Mouse (Mus musculus): ENCODE data around the gene Fancl.
"Not testable (repeated sequence)": the region's sequence is repeated elsewhere in the genome, so short reads cannot be mapped to it uniquely, and the experiment has no call there.

Fancl gene

DNA sequence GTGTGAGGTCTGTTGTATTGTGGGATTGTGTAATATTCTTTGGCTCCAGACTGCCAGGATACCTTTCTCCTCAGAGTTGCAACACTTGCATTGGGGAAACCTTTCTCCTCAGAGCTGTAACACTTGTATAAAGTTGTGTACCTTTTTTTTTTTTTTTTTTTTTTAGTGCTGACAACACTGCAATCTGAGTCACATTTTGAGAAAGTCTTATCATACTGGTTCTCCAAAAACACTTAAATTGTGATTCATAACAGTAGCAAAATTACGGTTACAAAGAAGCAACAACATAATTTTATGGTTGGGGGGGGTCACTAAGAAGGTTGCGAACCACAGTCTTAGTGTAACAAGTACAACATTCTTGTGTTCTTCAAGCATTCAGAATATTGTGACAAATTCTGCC lies at the start of gene Fancl:
TSS of gene Fancl (plus strand) at position 165 of the 400 bp plus-strand sequence.
- no peak for DNase-seq

DNA sequence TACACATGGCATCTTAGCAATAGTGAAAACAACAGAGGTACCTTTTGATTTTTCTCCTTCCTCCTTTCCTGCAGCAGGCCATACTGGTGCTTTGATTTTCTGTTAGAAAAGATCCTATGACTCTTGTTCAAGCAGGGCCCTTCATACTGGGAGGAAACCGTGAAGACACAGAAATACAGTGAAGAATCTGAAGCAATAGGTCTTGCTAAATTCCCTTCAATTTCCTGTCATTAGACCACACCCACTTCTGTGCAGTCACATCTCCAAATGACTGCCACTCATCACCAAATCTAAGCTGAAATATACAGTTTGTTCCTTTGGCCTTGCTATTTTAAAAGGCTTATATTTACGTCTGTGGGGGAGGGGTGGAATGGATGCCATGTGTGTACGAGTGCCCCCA lies 49.1 kb upstream of the Fancl start:
- no peak for DNase-seq

DNA sequence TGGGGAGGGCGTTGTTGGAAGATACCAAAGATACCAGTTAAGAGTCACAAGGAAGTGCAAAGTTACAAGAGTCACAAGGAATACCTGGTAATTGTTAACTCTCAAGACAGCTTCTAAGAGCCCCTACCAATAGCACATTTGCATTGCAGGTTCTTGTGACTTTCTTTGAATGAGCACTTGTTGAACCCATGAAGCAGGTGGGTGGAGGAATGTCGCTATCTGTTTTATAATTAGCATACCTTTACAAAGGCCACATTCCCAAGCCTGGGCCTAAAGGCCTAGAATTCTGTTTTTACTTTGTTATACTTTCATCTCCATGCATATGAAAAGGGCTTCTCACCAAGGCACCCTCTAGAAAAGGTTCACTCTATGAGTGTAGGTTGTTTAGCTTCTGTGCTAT lies 15.8 kb upstream of the Fancl start:
- DNase-seq = not testable (repeated sequence)

DNA sequence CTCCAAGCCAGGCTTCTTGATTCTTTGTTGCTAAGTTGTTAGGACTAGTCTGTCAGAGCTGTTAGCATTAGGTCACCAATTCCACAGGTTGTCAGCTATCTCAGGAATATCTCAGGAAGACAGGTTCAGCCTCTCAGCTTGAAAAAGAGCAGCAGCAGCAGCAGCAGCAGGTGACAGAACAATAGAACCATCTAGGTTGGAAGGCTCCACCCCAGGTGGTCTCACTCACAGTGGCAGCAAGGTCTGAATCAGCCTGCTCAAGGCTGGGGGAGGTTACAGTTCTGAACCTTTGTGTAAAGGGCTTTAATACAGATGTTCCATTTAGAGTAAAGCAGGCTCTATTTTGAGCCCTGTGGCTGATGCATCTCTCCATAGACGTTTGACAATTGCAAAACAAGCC lies 14.0 kb upstream of the Fancl start:
- not testable (repeated sequence) for DNase-seq

DNA sequence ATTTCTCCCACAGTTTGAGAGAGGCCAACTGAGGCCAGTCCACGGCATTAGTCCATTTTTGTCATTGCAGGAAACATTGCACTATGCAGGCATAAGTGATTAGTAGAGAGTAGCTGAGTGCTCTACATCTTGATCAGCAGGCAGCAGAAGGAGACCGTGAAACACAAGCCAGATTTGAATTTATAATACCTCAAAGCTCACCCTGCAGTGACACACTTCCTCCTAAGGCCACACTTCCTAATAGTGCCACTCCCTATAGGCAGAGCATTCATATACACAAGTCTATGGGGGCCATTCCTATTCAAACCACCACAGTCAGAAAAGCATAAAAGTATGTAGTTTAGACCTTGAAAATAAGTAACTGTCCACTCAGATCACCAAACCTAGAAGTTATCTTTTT lies 11.8 kb upstream of the Fancl start:
- no peak for DNase-seq

DNA sequence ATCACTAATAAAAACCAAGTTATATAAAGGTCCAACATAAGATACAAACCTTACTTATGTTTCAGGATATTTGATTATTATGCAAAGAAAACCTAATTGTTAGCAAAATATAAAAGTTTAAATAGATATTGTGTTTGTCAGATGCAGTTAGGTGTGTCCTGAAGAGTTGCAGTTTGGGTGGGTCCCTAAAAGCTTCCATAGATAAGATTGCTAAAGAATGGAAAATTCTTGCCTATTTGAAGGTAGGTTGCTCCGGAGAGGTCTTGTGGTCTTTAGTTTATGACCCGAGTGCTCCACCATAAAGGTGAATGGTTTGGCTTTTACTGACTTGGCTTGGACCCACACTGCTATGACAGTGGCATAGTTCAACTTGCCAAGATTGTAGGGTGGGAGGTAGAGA lies 7.9 kb upstream of the Fancl start:
- no peak for DNase-seq

DNA sequence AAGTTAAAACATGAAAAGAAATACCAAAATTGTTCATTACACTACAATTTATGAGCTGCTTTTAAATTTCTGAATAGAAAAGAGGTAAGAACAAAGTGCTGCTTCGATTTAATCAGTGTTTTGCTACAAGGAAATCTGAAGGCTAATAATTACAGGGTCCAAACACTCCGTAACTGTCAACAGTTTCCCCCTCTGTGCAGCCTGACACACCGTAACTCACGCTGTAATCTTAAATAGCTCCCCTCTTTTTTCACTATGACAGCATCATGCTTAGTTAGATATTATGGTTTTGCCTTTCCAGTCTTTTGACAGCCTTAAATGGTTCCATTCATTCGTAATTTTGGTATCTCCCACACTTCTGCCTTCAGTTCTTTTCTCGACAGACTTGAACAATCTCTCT lies 4.4 kb upstream of the Fancl start:
- no peak for DNase-seq

DNA sequence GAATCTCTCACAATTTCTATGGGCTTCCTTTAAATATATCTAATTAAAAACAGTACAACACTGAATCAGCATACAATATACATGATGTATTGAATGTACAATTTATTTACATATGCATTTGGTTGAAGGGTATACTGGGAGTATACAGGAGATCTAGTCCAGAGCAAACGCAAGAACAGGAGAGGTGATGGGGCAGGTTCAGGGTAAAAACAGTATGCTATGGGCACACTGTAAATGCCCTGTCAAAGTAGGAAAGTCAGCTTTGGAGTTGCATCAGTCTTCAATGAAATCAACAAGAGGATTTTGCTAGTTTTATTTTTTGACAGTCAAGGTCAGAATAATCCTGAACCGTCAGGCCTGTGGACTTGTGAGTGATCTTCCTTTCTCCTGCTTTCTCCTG lies 743 bp downstream of the Fancl start:
- no peak for DNase-seq

DNA sequence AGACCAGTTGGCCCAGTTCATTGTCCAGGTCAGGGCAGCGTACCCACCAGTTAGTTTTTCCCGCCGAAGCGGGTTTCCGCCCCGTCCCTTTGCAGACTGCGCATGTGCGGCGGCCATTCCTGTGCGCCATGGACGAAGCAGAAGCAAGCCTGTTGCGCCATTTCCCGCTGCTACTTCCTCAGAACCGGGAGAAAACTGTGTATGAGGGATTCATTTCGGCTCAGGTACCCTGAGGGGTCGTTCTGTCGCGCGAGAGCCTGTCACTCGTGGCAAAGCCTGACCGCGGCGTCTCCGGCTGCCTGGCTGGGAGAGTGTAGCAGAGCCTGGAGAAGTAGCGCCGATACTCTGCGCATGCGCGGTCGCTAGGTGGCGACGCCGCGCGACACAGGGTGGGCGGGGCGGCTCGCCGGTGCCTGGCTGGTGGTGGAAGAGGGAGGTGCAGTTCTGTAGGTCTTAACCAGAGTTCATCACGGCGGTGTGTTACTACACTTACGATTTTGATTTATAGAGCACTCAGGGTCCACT lies 1.2 kb downstream of the Fancl start:
- DNase-seq = peak; percentile 93

DNA sequence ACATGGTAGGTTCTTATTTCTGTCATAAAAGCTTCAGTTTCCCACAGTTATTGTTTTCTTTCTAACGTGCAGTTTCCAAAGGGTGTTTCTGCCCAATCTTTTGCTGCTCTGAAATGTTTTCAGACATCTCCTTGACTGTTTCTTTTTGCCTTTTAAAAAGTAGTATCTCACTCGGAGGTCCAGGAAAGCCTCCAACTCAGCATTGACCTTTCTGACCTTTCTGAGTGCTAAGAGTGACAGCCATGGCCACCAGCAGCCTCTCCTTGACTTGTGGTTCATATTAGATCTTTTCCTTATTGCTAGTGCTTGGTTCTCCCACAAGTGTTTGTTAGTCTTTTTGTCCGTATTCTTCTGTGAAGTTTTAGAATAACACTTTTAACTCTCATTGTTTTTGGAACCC lies 9.6 kb downstream of the Fancl start:
- no peak for DNase-seq

DNA sequence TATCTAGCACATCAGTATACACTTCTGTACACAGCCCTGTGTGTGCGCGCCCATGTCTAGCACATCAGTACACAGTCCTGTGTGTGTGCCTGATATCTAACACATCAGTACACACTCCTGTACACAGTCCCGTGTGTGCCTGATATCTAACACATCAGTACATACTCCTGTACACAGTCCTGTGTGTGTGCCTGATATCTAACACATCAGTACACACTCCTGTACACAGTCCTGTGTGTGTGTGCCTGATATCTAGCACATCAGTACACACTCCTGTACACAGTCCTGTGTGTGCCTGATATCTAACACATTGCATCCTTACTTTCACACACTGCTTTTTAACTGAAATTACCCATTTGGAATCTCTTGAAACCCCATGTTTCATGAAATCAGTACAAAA lies 27.0 kb downstream of the Fancl start:
- no peak for DNase-seq

DNA sequence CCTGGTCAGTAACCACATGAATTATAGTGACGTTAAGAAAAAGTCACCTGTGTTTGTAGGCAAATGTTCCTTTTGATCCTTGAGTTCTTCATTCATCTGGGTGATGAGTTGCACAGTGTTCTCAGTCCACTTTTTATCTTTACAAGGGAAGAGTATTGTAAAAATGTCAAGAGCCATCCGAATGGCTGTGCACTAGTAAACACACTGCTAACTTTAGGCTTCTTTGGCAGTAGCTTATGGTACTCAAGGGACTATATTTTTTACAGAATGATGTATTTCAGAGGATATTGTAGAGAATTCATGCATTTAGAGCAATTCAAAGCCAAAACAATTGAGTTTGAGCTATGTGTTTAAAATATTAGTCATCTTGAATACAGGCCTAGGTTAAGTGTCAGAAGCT lies 35.5 kb downstream of the Fancl start:
- DNase-seq = no peak

DNA sequence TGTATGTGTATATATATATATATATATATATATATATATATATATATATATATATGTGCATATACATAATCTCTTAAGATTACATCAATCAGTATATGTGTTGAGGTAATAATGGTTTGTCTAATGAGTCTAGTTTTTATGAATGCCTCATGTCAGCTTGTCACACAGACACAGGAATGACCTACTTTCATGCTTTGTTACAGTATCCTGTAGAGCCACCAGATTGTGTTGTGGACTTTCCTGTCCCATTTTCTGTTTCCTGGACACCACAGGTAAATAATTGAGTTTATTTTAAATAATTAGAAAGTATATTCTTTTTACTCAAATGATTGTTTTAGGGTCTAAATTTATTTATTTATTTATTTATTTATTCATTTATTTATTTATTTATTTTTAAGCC lies 48.3 kb downstream of the Fancl start:
- DNase-seq = no peak

DNA sequence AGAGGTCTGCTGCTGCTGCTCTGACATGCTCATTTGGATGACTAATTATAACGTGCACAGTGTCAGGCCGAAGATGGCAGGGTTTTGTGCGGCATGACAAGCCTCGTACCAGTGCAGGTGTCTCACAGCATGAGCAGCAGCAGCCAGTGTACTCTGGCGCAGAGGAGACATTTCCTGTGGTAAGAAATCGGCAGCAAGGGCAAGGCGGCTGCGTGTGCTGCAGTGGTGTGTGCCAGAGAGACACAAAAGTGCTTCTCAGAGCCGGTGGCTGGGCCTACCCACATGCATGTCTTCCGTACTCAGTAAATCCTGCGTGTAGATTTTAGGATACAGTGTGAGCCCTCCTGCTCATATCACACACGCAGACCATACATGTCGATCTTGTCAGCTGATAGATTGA lies 51.9 kb downstream of the Fancl start:
- no peak for DNase-seq

DNA sequence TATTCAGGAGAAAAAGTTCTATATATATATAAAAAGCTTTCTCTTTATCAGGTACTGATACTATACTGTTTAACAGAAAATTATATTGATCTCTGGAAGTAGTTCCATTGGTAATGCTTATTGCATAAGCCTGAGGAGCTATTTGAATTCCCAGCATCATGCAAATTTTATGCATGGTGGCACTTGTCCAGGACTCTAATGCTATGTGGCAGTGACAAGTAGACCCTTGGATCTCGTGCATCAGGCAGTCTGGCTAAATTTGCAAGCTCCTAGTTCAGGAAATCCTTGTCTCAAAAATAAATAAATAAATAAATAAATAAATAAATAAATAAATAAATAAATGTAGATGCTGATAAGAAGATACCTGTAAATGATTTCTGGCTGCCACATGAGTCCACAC lies 55.2 kb downstream of the Fancl start:
- no peak for DNase-seq

DNA sequence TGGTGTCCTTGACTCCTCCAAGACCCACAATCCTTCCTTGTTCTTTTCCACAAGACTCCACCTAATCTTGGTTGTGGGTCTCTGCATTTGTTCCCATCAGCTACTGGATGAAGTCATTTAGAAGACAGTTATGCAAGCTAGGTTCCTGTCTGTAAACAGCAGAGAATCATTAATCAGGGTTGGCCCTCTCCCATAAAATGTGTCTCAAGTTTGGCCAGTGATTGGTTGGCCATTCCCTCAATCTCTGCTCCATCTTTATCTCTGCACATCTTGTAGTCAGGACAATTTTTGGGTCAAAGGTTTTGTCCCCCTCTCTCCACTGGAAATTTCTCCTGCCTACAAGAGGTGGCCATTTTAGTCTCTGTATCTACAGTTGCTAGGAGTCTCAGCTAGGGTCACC lies 58.4 kb downstream of the Fancl start:
- DNase-seq = no peak

DNA sequence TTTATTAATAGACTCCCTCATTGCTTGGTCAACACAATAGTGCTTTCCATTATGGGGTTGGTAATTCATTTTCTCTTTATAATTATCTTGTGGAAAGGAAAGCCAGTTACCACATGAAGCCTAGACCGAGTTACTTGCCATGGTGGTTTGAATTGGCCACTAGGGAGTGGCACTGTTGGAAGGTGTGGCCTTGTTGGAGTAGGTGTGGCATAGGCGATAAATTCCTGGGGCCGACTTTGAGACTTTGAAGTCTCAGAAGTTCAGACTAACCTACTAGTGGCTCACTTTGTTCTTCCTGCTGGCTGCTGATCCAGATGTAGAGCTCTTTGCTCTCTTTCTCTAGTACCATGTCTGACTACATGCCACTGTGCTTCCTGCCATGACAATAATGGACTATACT lies 63.9 kb downstream of the Fancl start:
- DNase-seq = no peak

DNA sequence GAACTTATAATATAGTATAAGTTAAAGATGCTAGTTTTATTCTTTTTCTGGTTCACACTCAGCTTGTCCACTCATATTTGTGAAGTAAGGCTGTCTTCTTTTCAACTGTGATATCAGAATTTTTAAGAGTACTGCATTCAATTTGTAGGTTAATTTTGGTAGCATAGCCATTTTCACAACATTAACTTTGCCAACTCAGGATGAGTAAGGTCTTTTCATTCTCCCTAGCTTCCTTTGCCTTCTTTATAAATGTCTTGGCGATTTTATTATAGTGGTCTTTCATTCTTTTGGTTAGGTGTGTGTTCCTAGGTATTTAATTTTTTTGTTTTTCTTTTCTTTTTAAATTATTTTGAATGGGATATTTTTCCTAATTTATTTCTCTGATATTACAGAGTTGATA lies 64.7 kb downstream of the Fancl start:
- no peak for DNase-seq

DNA sequence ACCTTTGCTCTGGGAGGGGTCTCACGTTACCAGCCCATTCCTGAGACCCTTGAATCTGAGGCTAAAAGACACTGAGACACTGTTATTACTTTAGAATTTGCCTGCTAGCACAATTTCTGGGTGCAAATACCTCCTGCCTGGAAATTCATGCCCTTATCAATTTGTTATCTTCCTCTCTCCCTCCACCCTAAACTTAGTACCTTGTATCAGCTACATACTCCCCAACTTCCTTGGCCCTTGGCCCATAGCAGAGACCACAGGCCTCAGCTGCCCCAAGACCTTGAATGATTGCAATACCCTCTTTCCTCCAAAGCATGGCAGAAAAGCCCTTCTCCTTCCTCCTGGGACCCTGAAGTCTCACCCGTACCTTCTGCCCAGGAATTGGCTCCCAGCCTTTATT lies 65.3 kb downstream of the Fancl start:
- DNase-seq = no peak

DNA sequence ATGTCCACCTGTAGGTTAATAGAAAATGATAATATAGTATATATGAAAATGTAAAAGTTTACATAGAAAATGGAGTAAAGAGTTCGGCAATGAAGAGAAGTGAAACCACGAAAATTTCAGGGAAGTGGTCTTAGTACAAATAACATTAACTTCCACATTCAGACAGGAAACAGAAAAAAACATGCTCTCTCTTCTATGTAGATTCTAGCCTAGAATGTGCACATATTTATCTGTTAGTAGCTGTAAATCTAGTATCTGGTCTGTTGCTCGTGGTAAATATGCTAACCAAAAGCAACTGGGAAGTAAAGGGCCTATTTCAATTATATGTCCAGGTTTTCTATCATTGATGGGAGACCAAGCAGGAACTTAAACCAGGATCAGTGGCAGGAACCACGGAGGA lies 66.8 kb downstream of the Fancl start:
- DNase-seq = no peak

DNA sequence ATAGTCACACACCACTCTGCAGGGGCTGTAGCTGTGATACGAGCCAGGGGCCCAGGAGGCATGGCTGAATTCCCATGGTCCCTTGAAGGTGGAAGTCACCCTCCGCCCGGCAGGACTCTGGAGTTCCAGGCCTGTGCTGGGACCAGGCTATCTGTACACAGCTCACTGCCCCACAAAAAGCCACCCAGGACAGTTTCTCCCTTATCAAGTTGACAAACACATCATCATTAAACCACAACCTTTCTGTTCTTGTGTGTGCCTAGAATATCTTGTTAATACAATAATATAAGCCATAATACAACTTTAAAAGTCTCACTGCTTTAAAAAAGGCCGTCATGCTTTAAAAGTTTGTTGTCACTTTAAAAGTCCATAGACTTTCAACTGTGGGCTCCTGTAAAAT lies 68.1 kb downstream of the Fancl start:
- DNase-seq = no peak

DNA sequence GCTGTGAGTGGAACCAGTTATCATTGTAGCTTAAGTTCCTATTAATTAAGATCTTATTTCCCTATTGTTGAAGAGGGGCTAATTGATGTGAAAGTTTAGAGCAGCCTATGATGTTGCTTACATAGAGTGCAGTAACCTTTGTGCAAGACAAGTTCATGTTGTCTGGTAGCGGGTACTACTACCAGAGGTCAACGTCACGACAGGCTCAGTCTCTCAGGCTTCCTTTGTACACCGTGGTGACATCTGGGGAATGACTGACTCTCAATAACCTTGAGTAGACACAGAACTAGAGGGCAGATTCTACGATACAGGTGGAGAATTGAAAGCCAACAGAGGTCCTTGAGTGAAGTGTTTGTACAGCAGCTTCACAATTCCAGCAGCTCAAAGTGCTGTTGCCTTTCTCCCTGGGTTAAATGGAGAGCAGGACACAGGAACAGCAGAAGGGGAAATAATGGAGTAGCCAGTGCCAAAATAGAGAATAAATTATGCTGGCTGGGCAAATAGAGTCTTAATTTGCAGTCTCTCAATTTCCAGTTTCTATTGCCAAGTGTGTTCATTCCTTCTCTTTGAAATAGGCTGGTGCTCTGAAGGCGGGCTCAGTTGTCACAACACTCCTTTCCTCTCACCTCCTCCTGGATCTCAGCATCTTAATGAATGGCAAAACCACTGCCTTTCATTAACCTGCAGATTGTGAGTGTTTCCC lies 91.3 kb downstream of the Fancl start:
- no peak for DNase-seq

DNA sequence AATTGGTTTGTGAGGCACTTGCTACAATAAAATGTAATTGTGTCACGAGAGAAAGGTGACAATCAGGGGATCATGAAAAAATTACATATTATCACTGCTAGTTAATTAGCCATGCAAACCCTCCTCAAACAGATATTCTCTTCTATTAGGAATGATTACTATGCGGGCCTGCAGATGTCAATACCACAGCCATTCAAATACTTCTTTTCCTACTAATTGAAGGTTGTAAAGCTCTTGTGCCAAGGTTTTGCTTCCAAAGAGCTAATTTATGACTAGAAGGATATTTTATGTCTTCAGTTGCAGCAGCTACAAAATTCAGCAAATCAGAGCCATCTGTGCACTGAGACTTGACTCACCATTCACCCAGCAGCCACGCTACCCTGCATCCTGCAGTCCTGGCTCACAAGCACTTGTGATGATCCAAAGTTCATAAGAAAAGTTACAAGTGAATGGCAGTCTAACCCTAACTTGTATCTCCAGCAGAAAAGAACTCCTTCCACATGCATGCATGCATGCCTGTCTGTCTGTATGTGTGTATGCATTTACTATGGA lies 95.8 kb downstream of the Fancl start:
- no peak for DNase-seq

DNA sequence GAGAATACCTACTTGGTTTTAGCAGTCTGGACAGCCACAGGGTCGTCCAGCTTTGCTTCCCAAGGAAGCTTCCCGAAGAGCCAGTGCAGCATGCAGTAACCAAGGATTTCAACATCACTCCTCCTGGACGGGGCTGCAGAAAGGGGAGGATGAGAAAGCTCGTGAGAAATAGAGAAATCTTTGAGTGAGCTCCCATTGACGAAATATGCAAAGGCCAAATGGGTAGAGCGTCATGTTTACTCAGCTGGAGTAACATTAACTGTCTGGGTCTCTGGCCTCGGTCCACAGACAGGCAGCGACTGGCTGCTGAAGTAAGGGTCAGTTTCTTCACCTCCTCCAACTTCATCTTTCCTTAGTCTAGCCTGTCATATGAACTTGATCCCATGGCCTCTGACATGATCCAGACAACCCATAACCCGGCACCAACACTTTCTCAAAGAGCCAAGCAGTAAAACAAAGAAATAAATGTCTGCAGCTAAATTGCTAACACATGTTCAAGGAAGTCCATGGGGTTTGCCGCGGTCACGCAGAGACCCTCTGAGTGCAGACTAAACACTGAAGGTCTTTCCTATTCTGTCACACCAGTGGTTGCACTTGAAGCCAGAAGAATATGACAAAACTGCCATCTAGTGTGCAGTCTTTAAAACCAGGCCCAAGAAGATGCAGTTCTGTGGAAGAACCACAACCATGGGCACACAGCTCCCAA lies 104.0 kb downstream of the Fancl start:
- peak; percentile 55 for DNase-seq
